Mouse (Mus musculus) stomach, postnatal 0 days (tissue): ENCODE results near the gene Hdac5.

Experiments
- CTCF ChIP-seq: IDR thresholded peaks from 2 replicates; pipeline ENCODE4 v1.5.1; 2016; ENCODE audit warnings: antibody characterized with exemption, low read depth, mild to moderate bottlenecking, moderate library complexity
- EP300 ChIP-seq: optimal IDR thresholded peaks from 2 replicates; pipeline ENCODE3; 2016; ENCODE audit warnings: antibody characterized with exemption

DNA sequence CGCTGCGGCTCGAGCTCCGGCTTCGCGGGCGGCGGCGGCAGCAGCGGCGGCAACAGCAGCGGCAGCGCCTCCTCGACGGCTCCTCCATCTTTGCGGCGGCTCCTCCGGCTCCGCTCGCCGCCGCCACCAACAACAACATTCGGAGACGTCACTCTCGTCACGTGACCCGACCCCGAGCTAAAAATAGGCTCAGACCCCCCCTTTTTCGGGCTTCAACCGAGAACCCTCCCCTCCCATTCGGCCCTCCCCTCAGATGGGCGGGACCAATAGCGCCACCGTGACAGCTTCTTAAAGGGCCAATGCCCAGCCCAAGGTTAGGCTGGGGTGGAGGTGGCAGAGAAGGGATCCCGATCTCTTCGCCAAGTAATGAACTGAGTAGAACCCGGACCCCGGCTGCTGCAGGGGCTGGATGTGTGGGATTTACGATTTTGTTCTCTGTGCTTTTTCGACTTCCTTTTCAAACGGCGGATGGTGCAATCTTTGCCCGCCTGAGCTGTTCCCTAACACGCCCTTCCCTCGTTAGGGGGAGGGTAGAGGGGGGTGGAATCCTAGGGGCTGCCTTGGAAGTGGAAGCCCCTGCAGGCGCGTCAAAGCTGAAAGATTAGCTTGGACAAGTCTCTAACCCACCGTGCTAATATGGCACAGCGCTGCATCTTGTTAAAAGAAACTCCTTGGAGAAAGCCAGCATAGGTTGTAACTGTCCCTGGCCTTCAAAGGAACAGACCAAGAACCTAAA is at the start of gene Hdac5:
- TF ChIP-seq CTCF (peak; percentile 41), EP300 (peak; percentile 46)
